Mouse (Mus musculus) ES-CJ7 (cell line): ENCODE measurements around the gene Maml2.

Experiments
- DNase-seq: peaks from one replicate; pipeline ENCODE4 v3.0.0; 2011; ENCODE audit warnings: low read depth, low spot score

The Maml2 gene

GRCm38 (mm10) chr9:13309807-13310206, 12.1 kb downstream of the Maml2 start:
- no peak for DNase-seq

DNA sequence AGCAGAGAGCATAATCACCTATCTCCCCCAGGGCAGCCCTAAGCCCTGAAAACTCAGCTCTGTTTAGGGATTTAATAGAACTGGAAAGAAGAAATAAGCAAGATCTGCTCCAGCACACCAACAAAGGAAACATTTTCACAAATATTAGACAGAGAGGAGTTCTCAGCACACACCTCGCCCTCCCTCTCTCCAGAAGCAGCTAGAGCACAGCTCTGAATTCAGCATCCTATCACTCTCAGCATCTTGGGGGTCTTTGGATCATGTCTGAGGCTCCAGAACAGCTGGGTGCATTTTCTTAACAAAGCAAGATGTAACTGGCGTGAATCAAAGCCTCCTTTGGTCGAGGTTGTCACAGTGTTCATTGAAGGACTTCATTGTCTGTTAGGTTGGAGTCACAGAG, 12.5 kb downstream of the Maml2 start:
- no peak for DNase-seq

DNA sequence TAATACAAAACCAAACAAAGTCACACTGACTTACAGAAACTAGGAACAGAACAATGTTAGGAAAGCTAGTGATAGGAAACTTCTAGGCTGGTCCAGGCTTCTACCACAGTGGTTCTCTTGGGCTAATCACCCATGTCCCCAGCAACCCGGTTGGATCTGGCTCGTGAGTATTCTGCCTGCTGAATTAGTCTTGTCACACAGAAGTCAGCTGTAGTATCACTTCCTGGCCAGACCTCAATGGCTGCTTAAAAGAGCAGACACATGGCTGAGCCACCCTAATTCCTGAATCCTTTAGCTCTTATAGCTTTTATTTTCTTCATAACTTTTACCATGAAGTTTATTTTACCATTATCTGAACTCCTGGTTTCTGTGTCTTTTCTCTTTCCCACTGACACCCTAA, 13.3 kb downstream of the Maml2 start:
- DNase-seq, result no peak

GRCm38 (mm10) chr9:13313923-13314322, 16.2 kb downstream of the Maml2 start:
- no peak for DNase-seq

- DNase-seq, result no peak
Observed at GRCm38 (mm10) chr9:13314577-13315004, 16.8 kb downstream of the Maml2 start.

GRCm38 (mm10) chr9:13315393-13315792, 17.6 kb downstream of the Maml2 start:
- no peak for DNase-seq

GRCm38 (mm10) chr9:13319566-13319965, 21.8 kb downstream of the Maml2 start:
- DNase-seq, result no peak

DNA sequence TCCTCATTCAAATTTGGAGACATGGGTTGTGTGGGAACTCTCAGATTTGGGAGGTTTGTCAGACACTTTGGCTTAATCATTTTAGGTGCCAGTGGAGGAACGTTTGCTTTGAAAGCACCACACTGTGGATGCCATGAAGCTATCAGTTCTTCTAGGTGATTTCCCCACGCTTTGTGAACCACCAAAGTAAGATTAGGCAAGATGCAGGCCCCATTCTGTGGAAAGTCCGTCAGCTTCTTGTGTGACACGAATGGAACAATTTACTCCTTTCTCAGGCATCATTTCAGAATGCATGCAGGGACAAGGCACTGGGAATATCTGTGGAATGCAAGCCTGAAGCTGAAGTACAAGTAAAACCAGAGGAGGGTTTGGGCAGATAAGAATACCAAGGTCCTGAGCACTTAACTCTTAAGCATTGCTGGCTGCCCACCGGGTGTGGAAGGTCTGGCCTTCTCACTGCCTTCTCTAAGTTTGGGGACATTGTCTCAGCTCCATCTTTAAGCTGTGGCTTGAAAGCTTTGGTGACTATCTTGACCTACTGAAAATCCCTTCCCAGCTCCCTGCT, 23.1 kb downstream of the Maml2 start:
- no peak for DNase-seq

GRCm38 (mm10) chr9:13323074-13323473, 25.3 kb downstream of the Maml2 start:
- no peak for DNase-seq

- DNase-seq, result no peak
Observed at GRCm38 (mm10) chr9:13323612-13324011, 25.9 kb downstream of the Maml2 start.

GRCm38 (mm10) chr9:13414230-13414766, 116.5 kb downstream of the Maml2 start:
- no peak for DNase-seq

- DNase-seq, result no peak
Observed at GRCm38 (mm10) chr9:13425031-13425940, 127.5 kb downstream of the Maml2 start.

- no peak for DNase-seq
Observed at GRCm38 (mm10) chr9:13429477-13430125, 131.8 kb downstream of the Maml2 start.

- DNase-seq, result no peak
Observed at GRCm38 (mm10) chr9:13430302-13430701, 132.5 kb downstream of the Maml2 start.

DNA sequence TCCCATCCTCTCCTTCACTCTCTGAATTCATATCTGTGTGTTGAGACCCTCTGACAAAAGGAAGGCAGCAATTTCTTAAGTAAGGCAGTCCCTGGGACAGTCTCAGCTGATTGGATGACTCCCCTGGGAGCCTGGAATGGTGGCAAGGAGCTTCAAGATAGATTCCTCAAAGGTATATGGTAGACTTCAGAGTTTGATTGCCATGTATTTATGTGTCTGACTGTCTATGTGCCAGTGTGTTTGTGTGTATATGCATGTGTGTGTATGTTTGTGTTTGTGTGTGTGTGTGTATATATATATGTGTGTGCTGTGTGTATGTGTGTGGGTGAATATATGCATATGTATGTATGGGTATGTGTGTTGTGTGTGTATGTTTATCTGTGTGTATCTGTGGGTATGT, 133.0 kb downstream of the Maml2 start:
- no peak for DNase-seq

DNA sequence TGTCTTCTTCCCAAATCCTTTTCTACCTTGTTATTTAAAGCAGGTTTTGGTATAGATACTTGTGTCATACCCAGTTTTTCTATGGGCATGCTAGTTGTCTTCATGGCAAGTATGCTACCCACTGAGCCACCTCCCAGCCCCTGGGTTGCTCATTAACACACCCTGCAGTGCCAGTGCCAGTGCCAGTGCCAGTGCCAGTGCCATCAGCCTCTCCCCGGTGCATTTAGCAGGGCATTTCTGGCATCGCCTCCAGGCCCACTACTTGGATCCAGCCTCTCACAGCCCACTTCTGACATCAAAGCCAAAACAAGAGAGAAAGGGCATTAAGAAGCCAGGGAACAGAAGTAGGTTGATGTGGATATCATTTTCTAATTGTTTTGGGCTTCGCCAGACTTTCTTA, 133.9 kb downstream of the Maml2 start:
- no peak for DNase-seq

DNA sequence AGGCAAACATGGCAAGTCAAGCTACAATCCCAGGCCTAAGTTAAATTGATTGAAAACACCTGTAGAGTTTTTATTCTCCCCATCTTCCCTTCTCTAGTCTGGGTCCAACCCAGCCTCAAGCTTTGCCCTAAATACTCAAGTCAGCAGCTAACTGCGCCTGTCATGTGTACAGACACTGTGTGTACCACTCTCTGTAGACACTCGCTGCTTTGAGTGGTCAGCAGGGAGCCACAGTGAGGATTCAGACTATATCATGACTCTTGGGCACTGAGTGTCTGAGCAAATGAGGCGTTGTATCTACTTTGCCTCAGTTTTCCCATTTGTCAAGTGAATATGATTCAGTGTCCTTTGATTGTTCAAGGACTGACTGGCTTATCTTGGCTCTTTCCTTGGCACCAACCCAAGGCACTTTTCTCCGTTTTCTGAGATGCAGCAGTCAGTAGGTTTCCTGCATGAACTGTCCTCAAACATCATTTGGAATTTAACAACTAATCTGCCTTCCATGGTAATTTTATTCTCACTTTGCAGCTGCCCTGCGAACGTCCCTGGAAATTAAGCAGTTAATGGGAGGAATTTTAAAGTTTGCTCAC, 135.8 kb downstream of the Maml2 start:
- no peak for DNase-seq

DNA sequence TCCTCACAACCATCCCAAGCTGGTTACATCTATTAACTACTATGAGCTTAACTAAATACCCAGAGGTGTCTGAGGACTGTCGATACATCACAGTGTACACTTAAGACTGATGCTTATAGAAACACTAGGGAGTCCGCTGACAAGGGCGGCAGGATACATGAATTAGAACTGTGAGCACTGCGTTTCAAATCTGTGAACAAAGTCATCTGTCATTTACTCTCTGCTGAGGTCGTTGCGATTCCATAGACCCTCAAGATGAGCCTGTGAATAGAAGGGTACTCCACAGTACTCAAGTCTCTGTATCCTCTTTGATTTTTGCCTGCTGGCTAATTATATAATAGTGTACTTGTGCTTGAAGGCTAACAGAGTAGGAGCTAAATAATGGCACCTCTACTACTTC, 143.2 kb downstream of the Maml2 start:
- no peak for DNase-seq

DNA sequence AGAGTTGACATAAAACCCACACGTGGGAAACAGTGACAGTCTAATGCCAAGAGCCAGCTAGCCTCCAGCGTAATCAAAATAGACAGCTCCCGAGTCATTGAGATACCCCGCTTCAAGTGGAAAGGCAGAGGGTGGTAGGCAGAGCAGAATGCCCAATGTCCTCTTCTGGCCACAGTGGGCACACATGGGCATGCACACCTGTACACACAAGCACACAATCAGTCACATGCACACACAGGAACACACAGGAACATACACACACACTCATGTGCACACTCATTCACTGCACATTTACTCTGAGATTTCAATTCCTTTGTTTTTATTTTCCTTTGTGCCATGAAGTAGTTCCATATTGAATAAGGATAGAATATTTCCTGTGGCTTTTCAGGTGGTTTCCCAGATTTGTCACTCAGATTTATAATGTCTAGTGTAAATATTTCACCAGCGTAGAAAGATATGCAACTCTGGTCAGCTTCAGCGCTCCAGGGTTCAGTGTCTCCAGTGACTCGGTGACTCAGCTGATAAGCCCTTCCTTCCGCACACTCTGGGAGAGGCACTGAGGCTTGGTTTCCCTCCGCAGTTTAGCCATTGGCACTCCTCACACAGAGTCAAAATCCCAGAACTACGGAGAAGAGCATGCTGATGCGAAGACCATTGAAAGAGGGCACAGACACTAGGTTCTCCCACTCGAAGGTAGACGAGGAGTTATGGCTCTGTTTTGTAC, 144.4 kb downstream of the Maml2 start:
- no peak for DNase-seq

- no peak for DNase-seq
Observed at GRCm38 (mm10) chr9:13443484-13444211, 145.9 kb downstream of the Maml2 start.

GRCm38 (mm10) chr9:13446236-13446635, 148.5 kb downstream of the Maml2 start:
- no peak for DNase-seq
